Mouse (Mus musculus): ENCODE results near the gene Mtm1.

Mtm1 gene

DNA sequence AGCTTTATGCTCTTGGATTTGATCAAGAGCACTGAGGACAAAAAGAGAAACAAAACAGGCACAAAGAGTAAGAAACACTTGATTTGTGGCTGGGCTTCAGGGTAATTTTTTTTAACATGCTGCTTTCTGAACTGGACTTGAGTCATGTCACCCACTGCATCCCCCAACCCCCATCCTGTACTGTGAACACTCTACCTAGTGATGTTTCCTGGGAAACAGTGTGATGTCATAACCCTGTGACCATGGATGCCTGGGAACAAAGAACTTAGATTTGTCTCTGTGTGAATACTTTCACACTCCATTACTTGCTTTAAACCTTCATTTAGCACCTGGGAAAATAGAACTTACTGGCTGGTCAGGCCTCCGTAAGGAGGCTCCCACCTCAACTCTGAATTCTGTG lies at the start of gene Mtm1:
Gene Mtm1, plus strand, starts transcription at position 301 of the 400 bp plus-strand sequence.
- DNase-seq, result no peak

DNA sequence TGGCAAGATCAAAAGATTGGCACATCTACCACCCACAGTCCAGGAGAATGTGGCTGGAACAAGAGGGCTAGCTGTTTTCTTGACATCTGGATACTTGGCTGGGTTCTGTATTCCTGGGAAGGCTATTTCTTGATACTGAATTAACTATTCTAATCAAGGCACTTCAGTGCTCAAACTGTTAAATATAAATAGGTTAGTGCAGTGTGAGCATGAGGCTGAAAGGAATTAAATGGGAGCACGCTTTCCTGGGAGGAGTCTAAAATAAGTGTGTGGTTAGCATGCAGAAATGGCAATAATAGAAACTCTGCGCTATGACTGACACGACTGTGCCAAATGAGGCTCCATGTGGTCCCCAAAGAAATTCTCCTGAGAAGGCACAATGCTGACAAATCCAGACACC lies 29.0 kb upstream of the Mtm1 start:
- no peak for DNase-seq

DNA sequence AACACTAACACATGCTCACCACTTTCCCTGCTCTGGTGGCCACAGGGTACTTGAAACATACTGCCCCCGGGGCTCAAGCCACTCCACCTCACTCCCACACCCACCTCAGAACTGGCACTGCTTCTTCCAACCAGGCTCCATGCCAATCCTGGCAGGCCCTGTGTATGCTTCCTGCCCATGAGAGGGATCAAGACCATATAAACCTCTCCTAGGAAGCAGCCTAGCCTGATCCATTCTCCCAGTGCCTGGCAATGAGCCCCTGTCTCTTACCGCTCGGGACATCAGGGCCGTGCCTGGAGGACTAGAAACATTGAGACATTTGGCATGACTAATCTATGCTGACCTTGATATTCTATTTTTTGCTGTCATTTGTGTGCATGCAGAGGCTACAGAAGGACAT lies 26.9 kb upstream of the Mtm1 start:
- peak; percentile 70 to 75 for DNase-seq

DNA sequence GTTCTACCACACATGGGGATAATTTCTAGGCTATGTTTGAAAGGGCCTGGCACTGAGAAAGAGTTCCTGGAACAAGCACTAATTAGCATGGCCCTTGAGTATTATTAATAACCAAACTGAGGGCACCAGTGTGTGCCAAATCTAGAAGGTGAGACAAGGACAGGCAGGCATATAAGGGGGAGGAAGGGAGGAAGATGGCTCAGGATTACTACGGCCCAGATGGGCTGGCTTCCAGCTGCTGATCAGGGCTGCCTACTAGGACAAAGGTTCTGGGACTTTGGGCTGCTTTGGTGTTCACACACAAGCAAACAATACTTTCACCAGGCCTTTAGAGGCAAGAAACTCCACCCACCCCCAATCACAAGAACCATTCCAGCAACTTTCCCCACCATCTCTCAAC lies 24.2 kb upstream of the Mtm1 start:
- peak in 1 of 2 experiments; percentile 5 for DNase-seq

DNA sequence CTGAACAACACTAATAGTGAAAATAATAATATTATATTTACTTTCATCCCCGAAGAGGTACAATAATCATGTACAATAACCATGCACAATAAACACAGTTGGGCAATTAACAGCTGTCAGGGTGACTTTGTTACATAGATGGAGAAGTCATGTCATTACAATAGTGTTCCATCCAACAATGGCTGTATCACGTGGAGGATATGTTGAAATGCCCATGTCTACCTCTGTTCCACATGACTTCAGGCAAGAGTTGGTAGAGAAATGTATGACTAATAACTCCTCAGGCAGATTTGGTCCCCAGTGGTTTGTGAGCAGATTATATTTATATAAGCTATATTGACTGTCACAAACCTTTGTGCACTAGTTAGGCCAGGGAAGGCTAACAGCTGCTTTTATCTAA lies 5.8 kb upstream of the Mtm1 start:
- no peak for DNase-seq

DNA sequence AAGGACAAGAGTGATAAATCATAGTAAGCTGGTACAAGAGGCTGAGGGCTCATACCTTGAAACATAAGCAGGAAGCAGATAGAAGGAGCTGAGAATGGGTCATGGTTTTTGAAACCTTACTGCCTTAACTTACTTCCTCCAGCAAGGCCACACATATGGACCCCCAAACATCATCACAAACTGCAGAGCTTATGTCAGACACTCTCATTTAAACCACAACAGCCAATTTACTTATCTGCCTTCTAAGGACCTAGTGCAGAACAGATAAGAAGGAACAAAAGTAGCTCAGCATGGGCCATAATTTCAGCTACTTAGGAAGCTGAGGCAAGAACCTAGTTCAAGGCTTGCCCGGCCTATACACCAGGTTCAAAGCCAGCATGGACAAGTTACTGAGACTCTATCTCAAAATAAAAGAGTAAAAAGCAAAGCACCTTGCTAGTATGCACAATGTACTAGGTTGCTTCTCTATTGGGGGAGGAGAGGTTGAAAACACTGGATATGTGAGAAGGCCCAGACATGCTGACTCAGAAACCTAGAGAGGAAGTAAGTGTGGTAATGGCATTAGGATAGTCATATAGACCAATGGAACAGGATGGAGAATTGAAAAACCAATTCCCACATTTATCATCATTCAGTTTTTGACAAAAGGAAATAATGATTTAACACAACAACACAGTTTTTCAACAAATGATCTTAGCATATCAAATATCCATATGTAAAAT lies 4.6 kb upstream of the Mtm1 start:
- no peak for DNase-seq

DNA sequence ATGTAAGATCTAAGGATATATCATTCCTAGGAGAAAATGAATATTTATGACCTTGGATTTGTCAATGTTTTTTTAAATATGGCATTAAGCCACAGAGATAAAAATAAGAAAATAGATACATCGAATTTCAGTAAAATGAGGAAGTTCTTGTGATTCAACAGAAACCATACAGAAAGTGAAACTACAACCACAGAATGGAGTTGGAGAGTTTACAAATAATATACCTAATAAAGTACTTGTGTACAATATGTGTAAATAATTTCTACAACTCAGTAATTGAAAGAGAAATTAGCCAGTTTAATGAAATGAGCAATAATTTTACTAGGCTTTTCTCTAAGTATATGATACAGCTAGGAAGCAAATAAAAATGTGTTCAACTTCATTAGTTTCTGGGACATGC lies 4.0 kb upstream of the Mtm1 start:
- no peak for DNase-seq

DNA sequence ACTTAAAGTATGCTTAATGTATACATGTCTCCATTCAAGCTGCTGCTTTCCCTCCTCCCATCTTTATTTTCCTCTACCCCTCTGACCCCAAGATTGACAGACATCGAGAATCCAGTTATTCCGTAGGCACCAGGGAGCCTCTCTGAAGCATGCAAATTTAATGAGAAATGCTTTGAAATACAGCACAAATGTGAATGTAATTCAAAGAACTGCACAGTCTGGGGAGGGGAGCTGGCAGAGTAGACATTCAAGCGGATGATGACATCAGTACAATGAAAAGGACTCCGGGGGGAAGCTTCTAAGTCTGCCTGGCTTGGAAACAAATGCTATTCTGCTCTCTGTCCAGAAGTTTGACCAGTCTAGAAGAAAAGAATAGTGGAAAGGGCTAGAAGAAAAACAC lies 2.3 kb downstream of the Mtm1 start:
- DNase-seq, result no peak

DNA sequence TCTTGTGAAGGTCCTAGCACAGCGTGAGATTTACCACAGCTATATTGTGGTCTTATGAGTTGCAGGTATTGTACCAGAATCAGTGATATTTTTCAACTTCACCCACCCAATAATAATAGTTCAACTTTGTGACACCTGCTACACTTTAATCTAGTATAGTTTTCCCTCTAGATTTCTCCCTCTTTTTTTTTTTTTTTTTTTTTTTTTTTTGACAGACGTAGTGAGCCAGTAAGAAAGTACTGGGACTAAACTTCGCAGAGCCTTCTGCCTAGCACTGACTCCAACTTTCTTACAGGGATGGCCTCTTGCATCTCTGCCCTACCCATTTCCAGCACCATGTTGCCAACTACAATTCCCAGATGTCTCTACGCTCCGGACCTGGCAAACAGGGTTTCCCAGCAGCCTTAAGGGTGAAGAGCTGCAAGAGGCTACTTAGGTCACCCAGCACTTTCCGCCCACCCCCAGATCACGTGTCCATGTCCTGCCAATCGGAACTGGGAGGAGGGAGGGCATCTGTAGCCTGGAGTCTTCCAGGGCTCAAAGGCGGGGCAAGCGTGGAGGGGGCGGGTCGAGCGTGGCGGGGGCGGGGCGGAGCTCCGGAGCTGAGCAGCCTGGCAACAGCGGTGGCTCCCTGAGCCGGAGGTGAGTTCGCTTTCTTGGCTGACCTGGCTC lies 4.0 kb downstream of the Mtm1 start:
- peak; percentile 82 to 84 for DNase-seq

DNA sequence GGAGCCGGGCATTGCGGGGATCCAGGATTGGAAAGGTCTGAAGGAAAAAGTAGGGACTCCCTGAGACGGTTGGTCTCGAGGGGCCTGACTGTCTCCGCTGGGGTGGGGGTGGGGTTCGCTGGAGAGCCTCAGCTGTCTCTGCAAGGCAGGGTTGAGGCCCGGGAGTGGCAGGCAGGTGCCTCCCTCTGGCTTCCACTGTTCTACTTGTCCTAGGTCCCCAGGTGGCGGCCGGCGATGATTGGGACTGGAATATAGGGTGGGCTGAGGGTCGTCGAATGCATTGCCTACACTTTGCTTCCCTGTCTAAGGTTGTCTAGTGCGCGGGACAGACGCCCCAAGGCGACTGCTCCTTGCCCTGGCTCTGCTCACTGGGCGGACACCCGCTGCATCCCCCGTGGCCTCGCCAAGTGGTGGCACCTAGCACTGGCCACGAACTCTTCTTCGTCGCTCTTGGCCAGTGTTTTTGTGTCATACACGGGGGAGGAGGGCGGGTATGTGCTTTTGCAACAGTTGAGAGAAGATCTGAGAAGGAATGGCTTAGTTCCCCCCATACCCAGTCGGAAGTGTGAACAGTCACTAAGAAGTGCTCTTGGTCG lies 4.6 kb downstream of the Mtm1 start:
- DNase-seq, result no peak

DNA sequence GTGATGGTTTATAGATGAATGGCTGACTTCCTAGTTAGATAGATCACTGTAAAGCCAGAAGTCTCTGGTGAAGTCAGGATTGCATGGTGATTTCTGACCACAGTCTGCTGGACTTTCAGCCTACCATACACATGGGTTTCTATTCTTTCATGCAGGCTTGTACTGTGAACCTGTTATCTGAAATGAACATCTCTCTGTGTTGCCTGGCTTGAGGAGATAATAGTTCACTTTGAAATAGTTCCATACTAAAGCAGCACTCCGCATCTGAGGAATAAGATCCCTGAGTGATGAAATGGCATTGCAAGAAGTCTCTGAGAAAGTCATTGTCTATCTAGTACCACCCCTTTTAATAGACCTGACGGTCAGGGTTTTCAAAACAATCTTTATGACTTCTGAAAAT lies 6.3 kb downstream of the Mtm1 start:
- no peak for DNase-seq

DNA sequence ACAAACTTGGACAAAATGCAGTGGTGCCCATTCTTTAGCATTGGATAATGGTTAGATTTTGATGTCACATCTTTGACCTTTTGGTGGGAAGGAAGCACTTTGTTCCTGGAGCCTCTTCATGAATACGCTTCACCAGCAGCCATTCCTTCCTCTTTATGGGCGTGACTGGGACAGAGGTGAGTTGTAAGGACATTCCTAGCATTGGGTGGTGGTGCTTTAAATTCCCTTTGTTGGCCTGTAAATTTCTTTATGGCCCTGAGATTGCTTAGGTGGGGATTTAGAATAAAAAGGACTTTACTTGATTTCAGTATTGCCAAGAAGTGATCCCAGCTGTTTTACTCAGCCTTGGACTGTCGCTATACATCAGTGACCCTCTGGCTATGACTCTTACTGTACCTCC lies 8.3 kb downstream of the Mtm1 start:
- DNase-seq, result no peak

DNA sequence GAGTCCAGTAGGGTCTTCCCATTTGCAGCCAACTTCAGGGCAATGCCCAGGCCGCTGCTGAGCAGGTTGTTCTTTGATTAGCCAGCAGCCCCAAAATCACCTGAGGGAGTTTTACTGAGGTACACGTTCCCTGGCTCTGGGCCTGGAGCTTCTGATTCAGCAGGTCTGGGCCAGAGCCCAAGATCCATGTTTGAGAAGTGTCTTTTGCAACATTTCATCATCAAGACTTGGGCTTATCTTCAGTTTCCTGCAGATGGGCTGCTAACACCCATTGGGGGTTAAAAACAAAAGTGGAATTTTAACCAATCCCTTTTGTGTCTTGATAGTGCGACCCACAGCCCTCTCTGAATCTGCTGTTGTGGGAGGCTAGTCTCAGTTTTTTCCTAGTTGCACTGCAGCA lies 10.3 kb downstream of the Mtm1 start:
- DNase-seq, result peak; percentile 19 to 47

DNA sequence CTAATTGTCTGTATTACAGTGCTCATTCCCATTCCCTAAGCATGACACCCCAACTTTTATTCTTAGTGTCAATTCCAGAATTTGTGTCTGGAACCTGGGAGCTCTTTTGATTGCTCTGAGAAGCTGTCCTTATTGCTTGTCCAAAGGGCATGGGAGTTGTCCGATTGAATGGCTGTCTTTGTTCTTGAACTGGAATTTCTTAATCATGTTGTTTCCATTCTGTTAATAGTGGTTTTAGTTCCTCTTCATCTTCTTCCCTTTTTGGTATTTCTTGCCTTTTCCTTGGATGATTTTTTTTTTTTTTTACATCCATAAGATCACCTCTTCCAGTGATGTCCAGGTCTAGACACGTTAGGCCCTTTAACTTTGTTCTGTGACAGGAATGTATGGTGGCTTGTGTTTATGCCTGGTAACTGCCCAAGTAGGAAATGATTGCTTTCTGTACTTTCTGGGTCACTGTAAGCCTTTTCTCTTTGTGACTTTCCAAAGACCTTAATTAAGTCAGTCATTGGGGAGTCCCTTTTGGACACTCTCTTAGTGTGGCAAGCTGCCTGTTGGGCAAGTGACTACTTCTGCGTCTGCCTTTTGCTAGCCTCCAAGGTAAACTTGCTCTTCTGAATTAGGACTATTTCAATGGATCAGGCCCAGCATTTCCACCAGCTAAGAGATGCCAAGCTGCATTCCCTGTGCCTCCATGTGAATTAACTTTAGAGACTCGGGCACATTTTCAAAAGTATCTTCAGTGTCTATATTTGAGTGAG lies 12.3 kb downstream of the Mtm1 start:
- DNase-seq, result peak in 1 of 2 experiments; percentile 7

DNA sequence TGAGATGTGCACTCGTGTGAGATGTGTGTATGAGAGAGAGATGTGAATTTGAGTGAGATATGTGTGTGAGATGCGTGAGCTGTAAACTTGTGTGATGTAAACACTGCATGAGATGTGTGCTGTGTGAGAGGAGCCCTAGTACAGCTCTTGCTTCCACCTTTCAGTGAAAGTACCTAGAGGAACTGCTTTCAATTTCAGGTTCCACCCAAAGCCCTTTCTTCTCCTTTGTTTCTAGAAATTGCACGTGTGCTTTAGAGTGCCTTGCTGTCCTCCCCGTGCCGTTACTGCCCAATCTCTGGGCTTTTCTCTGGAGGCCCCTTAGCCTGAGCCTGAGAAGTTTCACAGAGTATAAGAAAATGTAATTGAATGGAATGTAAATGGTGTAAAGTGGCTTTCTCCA lies 16.3 kb downstream of the Mtm1 start:
- DNase-seq, result no peak

DNA sequence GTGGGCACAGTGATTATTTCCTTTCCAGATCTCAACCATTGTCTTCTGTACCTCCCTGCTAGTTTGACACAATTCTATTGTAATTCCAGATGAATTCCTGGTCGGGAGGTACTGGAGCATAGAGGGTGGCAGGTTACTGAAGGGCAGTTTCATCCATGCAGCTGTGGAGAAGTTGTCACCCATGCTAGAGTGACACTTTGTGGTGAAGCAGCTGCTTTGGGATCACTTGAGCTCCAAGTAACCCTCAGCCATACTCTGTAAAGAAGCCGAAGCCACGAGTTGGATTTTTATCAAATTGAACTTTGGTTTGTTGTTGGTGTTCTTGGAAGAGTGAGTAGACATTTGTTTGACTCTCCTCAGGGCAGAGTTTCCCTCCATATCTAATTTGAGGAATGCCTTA lies 17.6 kb downstream of the Mtm1 start:
- DNase-seq, result no peak

DNA sequence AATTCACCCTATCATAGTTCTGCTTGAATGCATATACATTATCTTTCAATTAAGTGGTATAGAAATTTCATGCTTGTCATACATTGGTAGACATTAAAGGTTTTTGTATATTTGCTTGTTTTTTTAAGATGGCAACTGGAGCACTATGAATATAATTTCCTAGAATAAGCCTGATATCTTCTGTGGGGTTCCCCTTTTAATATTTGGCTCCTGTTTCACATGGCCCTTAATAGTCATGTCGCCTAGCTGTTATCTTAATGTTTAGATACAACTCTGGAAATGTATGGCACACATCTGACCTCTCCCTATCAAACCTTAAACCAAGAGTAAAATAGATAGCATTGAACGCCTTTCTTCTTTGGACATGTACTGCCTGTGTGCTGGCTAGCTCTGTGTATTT lies 20.3 kb downstream of the Mtm1 start:
- no peak for DNase-seq

DNA sequence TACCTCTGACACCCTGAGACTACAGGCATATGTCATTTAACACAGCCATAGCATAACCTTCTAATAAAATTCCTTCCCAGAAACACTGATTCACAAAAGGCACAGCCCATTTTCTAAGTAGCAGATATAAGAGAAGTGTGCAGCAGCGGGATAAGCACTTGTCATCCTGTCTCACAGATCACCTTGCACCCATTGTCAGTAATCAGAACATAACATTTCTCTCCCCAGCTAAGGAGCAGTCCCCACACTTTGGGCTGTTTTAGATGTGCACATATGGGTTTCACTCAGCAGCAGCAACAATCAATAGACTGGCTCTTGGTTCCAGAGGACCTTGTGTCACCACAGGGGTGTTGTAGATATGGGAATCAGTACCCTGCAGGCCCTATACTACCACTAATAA lies 45.9 kb downstream of the Mtm1 start:
- DNase-seq, result no peak

DNA sequence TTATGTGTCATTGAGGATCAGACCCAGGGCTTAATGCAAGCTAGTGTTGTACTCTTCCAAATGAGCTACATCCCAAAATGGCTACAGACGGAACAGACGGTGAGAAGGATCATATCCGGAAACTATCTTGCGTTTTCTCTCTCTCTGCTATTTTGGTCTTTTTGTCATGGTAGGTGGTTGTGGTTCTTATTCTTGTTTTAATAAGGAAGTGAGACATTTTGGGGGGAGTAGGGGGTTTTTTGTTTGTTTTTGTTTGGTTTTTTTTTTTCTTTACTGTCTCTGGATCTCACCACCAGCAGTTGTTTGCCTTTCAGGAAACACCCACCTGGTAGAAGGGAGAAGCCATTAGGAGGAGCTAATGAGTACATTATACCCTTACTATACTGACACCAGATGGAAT lies 50.3 kb downstream of the Mtm1 start:
- DNase-seq, result no peak

DNA sequence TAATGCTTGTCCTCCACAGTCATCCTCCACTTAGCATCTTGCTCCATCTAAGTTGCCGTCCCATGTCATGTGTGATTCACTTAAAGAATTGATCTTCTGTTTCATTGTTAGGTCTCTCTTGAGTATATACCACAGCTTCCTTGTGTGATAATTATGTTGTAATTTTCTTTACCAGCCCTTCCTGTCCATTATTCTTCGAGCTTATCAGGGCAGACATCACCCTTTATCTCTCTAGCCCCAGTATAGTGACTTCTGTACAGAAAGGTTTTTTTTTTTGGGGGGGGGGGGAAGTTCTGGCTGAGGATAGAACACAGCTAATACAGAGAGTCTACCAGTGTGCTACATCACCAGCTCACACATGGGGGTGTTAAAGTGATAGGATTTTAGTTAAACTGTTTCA lies 53.7 kb downstream of the Mtm1 start:
- DNase-seq, result no peak

DNA sequence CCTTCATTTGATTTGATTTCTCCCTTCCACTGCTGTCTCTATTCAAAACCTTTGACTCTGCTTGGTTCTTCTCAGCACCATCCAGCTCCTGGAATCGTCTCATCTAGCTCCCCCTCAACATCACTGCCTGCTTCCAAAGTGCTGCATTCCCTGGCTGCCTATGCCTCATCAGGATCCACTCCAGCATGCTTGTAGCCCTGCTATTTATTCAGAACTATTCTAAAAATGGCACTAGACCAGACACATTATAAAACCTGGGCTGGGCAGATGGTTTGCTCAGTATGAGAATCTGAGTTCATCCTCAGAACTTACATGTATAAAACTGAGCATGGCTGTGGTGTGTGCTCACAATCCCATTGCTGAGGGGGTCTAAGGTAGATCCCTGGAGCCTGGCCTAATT lies 58.4 kb downstream of the Mtm1 start:
- DNase-seq, result peak in 1 of 2 experiments; percentile 20

DNA sequence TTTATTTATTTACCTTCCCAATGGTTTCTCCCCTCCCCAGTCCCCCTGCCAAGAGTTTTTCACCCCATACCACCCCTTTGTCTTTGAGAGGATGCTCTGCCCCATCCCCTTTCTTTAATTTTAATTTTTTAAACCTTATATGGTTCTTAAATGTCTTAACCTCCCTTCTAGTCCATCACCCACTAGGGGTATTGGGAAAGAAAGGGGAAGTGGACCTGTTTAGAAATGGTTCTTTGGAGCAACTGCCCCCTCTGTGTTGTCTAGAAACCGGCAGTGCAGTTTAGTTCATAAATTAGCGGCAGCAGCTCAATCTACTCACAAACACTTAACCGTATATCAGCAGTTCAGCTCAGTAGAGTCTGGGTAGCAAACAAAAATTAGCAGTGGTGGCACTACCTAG lies 63.6 kb downstream of the Mtm1 start:
- DNase-seq, result no peak

DNA sequence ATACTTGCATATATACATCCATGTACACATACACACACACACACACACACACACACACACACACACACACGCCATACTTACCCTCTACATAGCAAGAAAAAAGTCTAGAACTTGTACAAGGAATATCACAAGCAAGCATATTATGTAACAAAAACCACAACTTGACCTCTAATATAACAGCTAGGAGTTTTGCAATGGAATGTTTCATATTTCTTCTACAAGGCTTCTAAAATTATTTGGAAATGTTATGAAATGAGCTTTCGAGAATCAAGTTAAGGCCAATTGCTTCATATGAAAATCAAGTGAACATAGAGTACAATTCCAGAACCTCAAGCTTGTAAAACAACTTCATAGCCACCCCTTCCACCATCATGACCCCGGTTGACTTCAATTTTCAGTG lies 74.9 kb downstream of the Mtm1 start:
- no peak for DNase-seq

DNA sequence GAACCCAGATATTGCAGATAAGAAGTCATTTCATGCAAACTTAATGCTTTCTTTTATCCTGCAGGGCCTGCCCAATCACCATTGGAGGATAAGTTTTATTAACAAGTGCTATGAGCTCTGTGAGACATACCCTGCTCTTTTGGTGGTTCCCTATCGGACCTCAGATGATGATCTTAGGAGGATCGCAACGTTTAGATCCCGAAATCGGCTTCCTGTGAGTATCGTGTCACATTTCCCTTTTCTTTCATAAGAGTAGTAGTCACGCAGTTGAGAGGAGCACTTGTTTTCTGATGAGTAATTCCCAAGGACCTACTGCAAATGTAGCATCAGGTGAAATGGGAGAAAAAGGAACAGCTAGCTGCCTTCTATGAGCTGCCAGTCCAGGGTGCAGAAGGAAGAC lies 76.5 kb downstream of the Mtm1 start:
- no peak for DNase-seq
